Mouse (Mus musculus) testis, adult 2 months (tissue): ENCODE data around the gene Cdk9. TPM values are rescaled to one million over a fixed set of nuclear protein-coding genes. Genes with fewer than 3 reads are reported as not detected.

Experiments
- H3K27ac ChIP-seq: fragments of 200-500 bp; 2 replicates; pipeline ENCODE4 v1.5.1; 2012; ENCODE audit warnings: low read depth, low read length; ENCODE audit not compliant: control insufficient read depth, insufficient read depth
- H3K27me3 ChIP-seq: fragments of 200-500 bp; 2 replicates; pipeline ENCODE4 v1.6.1; 2012; ENCODE audit warnings: mild to moderate bottlenecking, low read length, moderate library complexity; ENCODE audit not compliant: control insufficient read depth, insufficient read depth
- H3K36me3 ChIP-seq: fragments of 200-500 bp; 2 replicates; pipeline ENCODE4 v1.6.1; 2012; ENCODE audit warnings: mild to moderate bottlenecking, low read length; ENCODE audit not compliant: control insufficient read depth, insufficient read depth
- H3K4me1 ChIP-seq: fragments of 200-500 bp; 2 replicates; pipeline ENCODE4 v1.6.1; 2012; ENCODE audit warnings: low read length; ENCODE audit not compliant: control insufficient read depth, insufficient read depth
- H3K4me3 ChIP-seq: fragments of 200-500 bp; 2 replicates; pipeline ENCODE4 v1.5.1; 2012; ENCODE audit warnings: low read depth, mild to moderate bottlenecking, low read length, moderate library complexity, mixed read lengths; ENCODE audit not compliant: control insufficient read depth
- CTCF ChIP-seq: fragments of 200-500 bp; IDR thresholded peaks from 2 replicates; pipeline ENCODE4 v1.5.1; 2012; ENCODE audit warnings: low read depth, mild to moderate bottlenecking, inconsistent platforms, low read length, moderate library complexity; ENCODE audit not compliant: control insufficient read depth, insufficient read depth, insufficient replicate concordance
- POLR2A ChIP-seq: fragments of 200-500 bp; IDR thresholded peaks from 2 replicates; pipeline ENCODE4 v1.6.1; 2012; ENCODE audit warnings: low read depth, mild to moderate bottlenecking, inconsistent platforms, low read length, moderate library complexity; ENCODE audit not compliant: control insufficient read depth
- polyA plus RNA-seq: library from polyadenylated mRNA; depleted of rRNA; stranded (reverse); fragments of >200 nt; gene quantifications from 2 replicates; pipeline ENCODE4 v1.2.3, GENCODE M21; 2012

Cdk9 gene
- polyA plus RNA-seq, 1 experiment: 121 TPM

DNA sequence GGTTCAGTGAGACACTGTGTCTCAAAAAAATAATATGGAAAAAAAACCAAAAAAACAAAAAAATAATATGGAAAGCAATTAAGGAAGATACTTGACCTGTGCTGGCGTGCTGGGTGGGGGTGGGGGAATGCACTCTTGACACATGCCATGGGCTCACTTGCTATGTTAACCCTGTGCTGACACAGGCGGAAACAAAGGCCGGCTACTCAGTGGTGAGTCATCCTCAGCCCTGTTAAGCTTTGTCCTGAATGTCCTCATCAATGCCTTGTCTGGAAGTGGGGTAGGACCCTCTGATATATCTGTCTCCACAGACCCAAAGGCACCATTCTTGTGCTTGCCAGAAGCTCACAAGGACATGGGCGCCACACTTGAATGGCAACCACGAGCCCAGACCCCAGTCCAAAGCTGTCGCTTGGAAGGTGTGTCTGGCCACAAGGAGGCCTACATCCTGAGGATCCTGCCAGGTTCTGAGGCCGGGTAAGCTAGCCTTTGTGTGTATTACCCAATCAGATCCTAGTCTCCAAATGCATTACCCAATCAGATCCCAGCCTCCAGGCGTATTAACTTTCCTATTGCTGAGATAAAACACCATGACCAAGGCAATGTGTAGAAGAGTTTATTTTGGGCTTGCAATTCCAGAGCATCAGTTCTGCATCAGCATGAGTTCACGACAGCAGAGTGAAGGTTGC lies 40.8 kb downstream of the Cdk9 start:
- H3K27ac ChIP-seq: no peak overlapping the region
- TF ChIP-seq CTCF (no peak), POLR2A (no peak)
- H3K36me3 ChIP-seq: no peaks in the 10 kb centered on the region
- H3K4me3 ChIP-seq: no peak overlapping the region
- no peaks in the 10 kb centered on the region for H3K4me1 ChIP-seq
- no peaks in the 10 kb centered on the region for H3K27me3 ChIP-seq

DNA sequence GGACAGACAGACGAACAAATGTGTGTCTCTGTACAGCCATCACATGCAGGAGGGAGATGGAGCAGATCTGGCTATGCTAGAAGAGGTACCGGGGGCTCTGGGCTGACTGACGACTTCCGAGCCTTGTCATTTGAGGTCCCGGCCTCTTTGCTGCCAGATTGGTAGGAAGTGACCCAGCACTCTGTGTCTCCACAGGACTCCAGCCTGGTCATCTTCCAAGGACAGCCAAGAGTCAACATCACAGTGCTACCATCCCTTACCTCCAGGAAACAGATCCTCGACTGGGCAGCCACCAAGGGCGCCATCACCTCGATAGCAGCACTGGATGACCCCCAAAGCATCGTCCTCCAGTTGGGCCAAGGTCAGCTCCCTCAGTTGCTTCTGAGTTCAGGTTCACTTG lies 41.7 kb downstream of the Cdk9 start:
- no peak overlapping the region for H3K4me3 ChIP-seq
- H3K27me3 ChIP-seq: no peaks in the 10 kb centered on the region
- TF ChIP-seq POLR2A (no peak), CTCF (no peak)
- no peaks in the 10 kb centered on the region for H3K36me3 ChIP-seq
- no peaks in the 10 kb centered on the region for H3K4me1 ChIP-seq
- H3K27ac ChIP-seq: no peak overlapping the region

DNA sequence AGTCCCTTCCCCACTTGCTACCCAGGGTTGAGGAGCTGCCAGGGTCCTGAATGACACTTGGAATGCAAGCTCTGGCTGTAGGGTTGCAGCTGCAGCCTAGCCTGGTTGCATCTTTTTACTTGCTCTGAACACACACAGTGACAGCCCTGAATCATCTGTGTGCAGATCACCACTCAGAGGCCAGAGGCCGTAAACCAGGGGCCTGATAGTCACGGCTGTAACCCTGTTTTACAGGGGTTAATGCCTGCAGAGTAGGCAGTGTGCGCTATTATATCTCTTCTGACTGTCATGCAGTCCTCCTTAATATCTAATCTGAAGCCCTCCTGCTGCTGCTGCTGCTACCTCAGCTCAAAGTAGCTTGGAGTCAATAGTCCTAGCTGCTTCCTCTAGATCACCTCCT lies 43.0 kb downstream of the Cdk9 start:
- no peak overlapping the region for H3K4me3 ChIP-seq
- TF ChIP-seq POLR2A (no peak), CTCF (no peak)
- H3K36me3 ChIP-seq: no peaks in the 10 kb centered on the region
- H3K27me3 ChIP-seq: no peaks in the 10 kb centered on the region
- no peaks in the 10 kb centered on the region for H3K4me1 ChIP-seq
- no peak overlapping the region for H3K27ac ChIP-seq

DNA sequence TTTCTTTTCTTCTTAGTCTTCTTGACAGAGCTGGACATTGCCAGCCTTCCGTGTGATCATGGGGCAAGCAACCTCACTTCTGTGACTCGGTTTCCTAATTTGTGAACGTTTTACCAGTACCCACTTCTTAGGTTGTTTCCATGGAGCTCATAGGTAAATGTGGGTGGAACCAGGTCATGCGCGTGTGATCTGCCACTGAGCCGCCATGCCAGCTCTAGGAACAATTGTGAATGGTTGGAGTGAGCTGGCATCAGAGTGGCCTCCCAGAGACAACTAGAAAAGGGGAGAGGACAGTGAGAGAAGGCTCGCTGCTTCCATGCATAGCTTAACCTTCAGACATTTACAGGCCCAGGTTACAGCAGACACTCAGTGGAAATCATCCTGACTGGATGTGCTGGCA lies 44.7 kb downstream of the Cdk9 start:
- no peaks in the 10 kb centered on the region for H3K27me3 ChIP-seq
- TF ChIP-seq POLR2A: no peak
- no peak for TF ChIP-seq CTCF
- H3K4me1 ChIP-seq: no peaks in the 10 kb centered on the region
- H3K4me3 ChIP-seq: no peak overlapping the region
- no peaks in the 10 kb centered on the region for H3K36me3 ChIP-seq
- H3K27ac ChIP-seq: no peak overlapping the region

DNA sequence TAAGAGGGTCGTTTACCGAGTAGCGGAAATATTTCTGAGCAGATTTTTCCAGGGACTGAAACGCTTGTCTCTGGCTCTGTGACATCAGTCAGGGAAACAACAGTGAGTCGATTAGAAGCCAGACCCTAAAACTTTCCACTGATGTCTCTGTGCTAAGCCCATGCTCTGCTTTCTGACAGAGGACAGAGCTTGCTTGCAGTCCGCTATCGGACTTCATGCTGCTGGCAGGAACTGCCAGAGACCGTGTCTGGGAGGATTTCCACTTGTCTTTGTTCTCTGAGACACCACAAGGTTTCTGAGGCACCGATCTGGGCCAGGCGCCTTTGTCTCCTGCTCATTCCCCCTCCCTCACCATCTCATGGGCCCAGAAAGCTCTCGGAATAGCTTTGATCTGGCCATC lies 45.1 kb downstream of the Cdk9 start:
- Histone ChIP-seq H3K4me1 (no peaks in the 10 kb centered on the region), H3K27me3 (no peaks in the 10 kb centered on the region), H3K27ac (no peak overlapping the region), H3K4me3 (no peak overlapping the region), H3K36me3 (no peaks in the 10 kb centered on the region)
- TF ChIP-seq CTCF (no peak), POLR2A (no peak)

DNA sequence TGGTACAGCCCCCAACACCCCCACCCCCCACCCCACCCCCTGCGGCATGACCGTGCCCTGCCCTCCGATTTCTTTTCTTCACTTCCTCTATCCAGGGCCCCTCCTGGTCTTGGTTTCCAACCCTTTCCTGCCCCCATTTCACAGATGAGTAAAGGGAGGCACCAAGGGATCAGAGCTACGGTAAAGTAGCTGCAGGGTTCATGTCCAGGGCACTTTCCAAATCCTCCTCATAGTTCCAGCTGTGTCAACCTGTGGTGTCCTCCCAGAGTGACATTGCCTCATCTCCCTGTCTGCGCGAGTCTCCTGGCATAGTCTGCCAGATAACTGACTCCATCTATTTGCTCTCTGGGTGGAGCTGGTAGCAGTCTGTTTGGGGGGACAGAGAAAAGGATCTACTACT lies 47.0 kb downstream of the Cdk9 start:
- no peak overlapping the region for H3K4me3 ChIP-seq
- TF ChIP-seq POLR2A (no peak), CTCF (no peak)
- no peaks in the 10 kb centered on the region for H3K36me3 ChIP-seq
- no peaks in the 10 kb centered on the region for H3K27me3 ChIP-seq
- no peak overlapping the region for H3K27ac ChIP-seq
- H3K4me1 ChIP-seq: peaks cover 3% of the 10 kb centered on the region; the same call in 1 of the 2 replicates

DNA sequence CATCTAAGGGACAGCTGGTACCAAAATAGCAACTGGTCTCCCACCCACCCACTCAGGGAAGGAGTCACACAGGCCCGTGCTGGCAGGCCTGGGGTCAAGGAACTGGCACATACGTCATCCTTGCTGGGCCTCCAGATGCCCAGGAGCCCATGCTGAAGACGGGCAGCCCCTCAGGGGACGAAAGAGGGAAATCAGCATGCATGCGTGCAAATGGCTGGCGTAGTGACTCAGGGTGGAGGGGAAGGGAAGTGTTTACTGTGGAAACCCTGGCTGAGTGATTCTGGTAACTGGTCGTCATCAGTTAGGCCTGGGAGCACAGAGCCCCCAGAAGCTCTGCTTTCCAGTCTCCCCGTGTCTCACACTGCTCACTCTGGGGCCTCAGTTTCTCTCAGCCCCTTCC lies 47.5 kb downstream of the Cdk9 start:
- Histone ChIP-seq H3K4me1 (peaks cover 3% of the 10 kb centered on the region; the same call in 1 of the 2 replicates), H3K27ac (no peak overlapping the region), H3K36me3 (no peaks in the 10 kb centered on the region), H3K4me3 (no peak overlapping the region), H3K27me3 (no peaks in the 10 kb centered on the region)
- TF ChIP-seq POLR2A (no peak), CTCF (no peak)
